Mouse (Mus musculus) T-helper 1 cell (primary cell): ENCODE results near the gene Ppfibp1.

Experiments
- in situ Hi-C: fragments of 300-600 bp; cut with MboI, MseI; formaldehyde crosslinking; loops from one replicate; pipeline ENCODE4 v1.15.1; 2025; ENCODE audit warnings: high pct_unique_total_duplicates

Ppfibp1 gene

GRCm38 (mm10) chr6:147029591-147029990, 141.3 kb downstream of the Ppfibp1 start:
- in situ Hi-C loops, result no loop called here

- in situ Hi-C loops, result no loop called here
Observed at GRCm38 (mm10) chr6:147030096-147030885, 142.0 kb downstream of the Ppfibp1 start.

- in situ Hi-C loops, result no loop called here
Observed at GRCm38 (mm10) chr6:147032303-147032925, 144.1 kb downstream of the Ppfibp1 start, which contains the start of gene Rep15. Gene Rep15, plus strand, starts transcription at chr6:147032584.

GRCm38 (mm10) chr6:147042291-147043290, 154.3 kb downstream of the Ppfibp1 start, which contains the start of gene Mrps35:
Gene Mrps35, plus strand, starts transcription at chr6:147042764.
- in situ Hi-C loops, result no loop called here

- in situ Hi-C loops, result no loop called here
Observed at GRCm38 (mm10) chr6:147043633-147044032, 155.3 kb downstream of the Ppfibp1 start.

GRCm38 (mm10) chr6:147049239-147049805, 161.0 kb downstream of the Ppfibp1 start:
- in situ Hi-C loops, result no loop called here

GRCm38 (mm10) chr6:147051666-147052065, 163.4 kb downstream of the Ppfibp1 start:
- in situ Hi-C loops, result no loop called here

GRCm38 (mm10) chr6:147052440-147052839, 164.2 kb downstream of the Ppfibp1 start:
- in situ Hi-C loops, result no loop called here

GRCm38 (mm10) chr6:147053785-147054646, 165.7 kb downstream of the Ppfibp1 start:
- in situ Hi-C loops, result no loop called here

GRCm38 (mm10) chr6:147055374-147055977, 167.2 kb downstream of the Ppfibp1 start:
- in situ Hi-C loops, result no loop called here

- in situ Hi-C loops, result no loop called here
Observed at GRCm38 (mm10) chr6:147059326-147059725, 171.0 kb downstream of the Ppfibp1 start.

- in situ Hi-C loops, result loop anchor here (10.0 kb wide), 1 partner anchor 893 kb away; no protein-coding TSS in a partner anchor
Observed at GRCm38 (mm10) chr6:147061630-147062029, 173.3 kb downstream of the Ppfibp1 start.

GRCm38 (mm10) chr6:147062034-147062433, 173.7 kb downstream of the Ppfibp1 start:
- in situ Hi-C loops, result loop anchor here (10.0 kb wide), 1 partner anchor 893 kb away; no protein-coding TSS in a partner anchor

- in situ Hi-C loops, result loop anchor here (10.0 kb wide), 1 partner anchor 892 kb away; no protein-coding TSS in a partner anchor
Observed at GRCm38 (mm10) chr6:147062694-147063093, 174.4 kb downstream of the Ppfibp1 start.

- in situ Hi-C loops, result loop anchor here (10.0 kb wide), 1 partner anchor 890 kb away; no protein-coding TSS in a partner anchor
Observed at GRCm38 (mm10) chr6:147064226-147064943, 176.1 kb downstream of the Ppfibp1 start.

- in situ Hi-C loops, result loop anchor here (10.0 kb wide), 1 partner anchor 890 kb away; no protein-coding TSS in a partner anchor
Observed at GRCm38 (mm10) chr6:147064944-147065261, 176.6 kb downstream of the Ppfibp1 start.

GRCm38 (mm10) chr6:147075808-147076387, 187.6 kb downstream of the Ppfibp1 start:
- in situ Hi-C loops, result no loop called here

- in situ Hi-C loops, result no loop called here
Observed at GRCm38 (mm10) chr6:147076878-147077277, 188.6 kb downstream of the Ppfibp1 start.

GRCm38 (mm10) chr6:147079919-147080318, 191.6 kb downstream of the Ppfibp1 start:
- in situ Hi-C loops, result no loop called here
